Mouse (Mus musculus) intestine, embryonic 16.5 days (tissue): ENCODE results near the gene Pi16. TPM values are rescaled to one million over a fixed set of nuclear protein-coding genes. Genes with fewer than 3 reads are reported as not detected.
A peak's percentile ranks its signal among the peaks of the same experiment; 100 is the strongest.

Source experiments
- ATAC-seq: fragments of 200-750 bp; cut with Nextera tagmentation; 2 replicates; pipeline ENCODE4 v1.8.0; 2017; ENCODE audit warnings: moderate TSS enrichment, moderate library complexity
- H3K27ac ChIP-seq: fragments of 300-500 bp; sonication (generic); 2 replicates; pipeline ENCODE4 v1.5.1; 2014; ENCODE audit warnings: mild to moderate bottlenecking, low read length
- H3K27me3 ChIP-seq: fragments of 300-500 bp; sonication (generic); replicated peaks from 2 replicates; pipeline ENCODE4 v1.6.1; 2014; ENCODE audit warnings: low read length, control low read depth, mixed read lengths; ENCODE audit not compliant: control insufficient read depth, insufficient read depth
- H3K36me3 ChIP-seq: fragments of 300-500 bp; sonication (generic); 2 replicates; pipeline ENCODE4 v1.6.1; 2014; ENCODE audit warnings: low read length, control low read depth; ENCODE audit not compliant: control insufficient read depth, insufficient read depth
- H3K4me1 ChIP-seq: fragments of 300-500 bp; sonication (generic); 2 replicates; pipeline ENCODE4 v1.6.1; 2014; ENCODE audit warnings: low read length, control low read depth, mixed read lengths; ENCODE audit not compliant: control insufficient read depth, insufficient read depth
- H3K4me2 ChIP-seq: fragments of 300-500 bp; sonication (generic); 2 replicates; pipeline ENCODE4 v1.6.1; 2014; ENCODE audit warnings: low read depth, low read length, control low read depth
- H3K4me3 ChIP-seq: fragments of 300-500 bp; sonication (generic); 2 replicates; pipeline ENCODE4 v1.5.1; 2014; ENCODE audit warnings: mild to moderate bottlenecking, low read length
- H3K9ac ChIP-seq: fragments of 300-500 bp; sonication (generic); 2 replicates; pipeline ENCODE4 v1.6.1; 2014; ENCODE audit warnings: low read depth, low read length
- H3K9me3 ChIP-seq: fragments of 300-500 bp; sonication (generic); 2 replicates; pipeline ENCODE4 v1.6.1; 2016; ENCODE audit warnings: low read length, control low read depth; ENCODE audit not compliant: control insufficient read depth
- WGBS: fragments of 180-500 bp; shearing (Covaris S2); extraction: QIAGEN DNeasy Blood & Tissue Kit; methylation state at CpG from one replicate; pipeline ENCODE4 v1.1.7; 2014; 5-methylcytosine and 5-hydroxymethylcytosine counted together
- polyA plus RNA-seq: library from polyadenylated mRNA; unstranded; fragments of >200 nt; fragmentation: Nextera tagmentation; extraction: Ambion mirVana; gene quantifications from 2 replicates; pipeline ENCODE4 v1.2.1, GENCODE M21; 2015

Gene Pi16
- polyA plus RNA-seq, 1 experiment from 2014 or later, result 0.88 TPM

GRCm38 (mm10) chr17:29312082-29312481 is 5.4 kb upstream of the Pi16 start:
- H3K9ac ChIP-seq, result no peak overlapping the region
- no peaks in the 10 kb centered on the region for H3K36me3 ChIP-seq
- H3K4me2 ChIP-seq, result no peak overlapping the region
- 100% methylated on average over 2 of the region's 2 CpGs for WGBS
- H3K4me1 ChIP-seq, result no peaks in the 10 kb centered on the region; the same call in 1 of the 2 replicates
- no peak overlapping the region for H3K27ac ChIP-seq
- ATAC-seq, result no peak
- H3K4me3 ChIP-seq, result no peak overlapping the region
- no peaks in the 10 kb centered on the region for H3K27me3 ChIP-seq
- H3K9me3 ChIP-seq, result no peaks in the 10 kb centered on the region; the same call in 1 of the 2 replicates

GRCm38 (mm10) chr17:29313300-29313699 is 4.2 kb upstream of the Pi16 start:
- H3K4me1 ChIP-seq, result no peaks in the 10 kb centered on the region; the same call in 1 of the 2 replicates
- H3K4me2 ChIP-seq, result no peak overlapping the region
- no peak for ATAC-seq

GRCm38 (mm10) chr17:29315672-29316465 is 1.6 kb upstream of the Pi16 start:
- H3K4me3 ChIP-seq, result no peak overlapping the region
- no peaks in the 10 kb centered on the region; the same call in 1 of the 2 replicates for H3K27me3 ChIP-seq
- H3K27ac ChIP-seq, result no peak overlapping the region
- WGBS, result 49% methylated on average over 9 of the region's 9 CpGs
- no peak overlapping the region for H3K9ac ChIP-seq
- no peak for ATAC-seq
- no peaks in the 10 kb centered on the region for H3K36me3 ChIP-seq
- H3K4me1 ChIP-seq, result peaks cover 4% of the 10 kb centered on the region; the same call in 1 of the 2 replicates
- H3K4me2 ChIP-seq, result no peak overlapping the region
- H3K9me3 ChIP-seq, result no peaks in the 10 kb centered on the region; the same call in 1 of the 2 replicates

More at GRCm38 (mm10) chr17:29313300-29313699, 4.2 kb upstream of the Pi16 start:
- Histone ChIP-seq H3K9me3 (no peaks in the 10 kb centered on the region; the same call in 1 of the 2 replicates), H3K27ac (no peak overlapping the region), H3K9ac (no peak overlapping the region), H3K27me3 (no peaks in the 10 kb centered on the region), H3K36me3 (no peaks in the 10 kb centered on the region), H3K4me3 (no peak overlapping the region)

DNA sequence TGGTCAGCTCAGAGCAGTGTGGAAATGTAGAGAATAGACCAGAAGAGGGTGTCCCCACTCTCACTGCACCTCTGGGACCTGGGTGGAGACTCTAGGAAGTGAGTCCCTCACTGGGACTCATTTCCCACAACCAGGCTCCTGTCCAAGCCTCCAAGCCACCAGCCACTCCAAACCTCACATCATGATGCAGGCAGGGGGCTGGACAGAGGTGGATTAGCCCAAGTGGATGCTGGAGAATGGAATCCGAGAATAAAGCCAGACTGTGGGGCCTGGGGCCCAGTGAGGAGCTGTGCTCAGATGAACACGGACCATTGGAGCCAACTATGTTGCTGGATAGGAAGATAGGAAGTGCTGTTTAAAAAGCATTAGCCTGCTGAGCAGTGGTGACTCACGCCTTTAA is 589 bp upstream of the Pi16 start:
- Histone ChIP-seq H3K4me2 (no peak overlapping the region), H3K9ac (no peak overlapping the region), H3K9me3 (no peaks in the 10 kb centered on the region; the same call in 1 of the 2 replicates), H3K4me3 (no peak overlapping the region), H3K27me3 (peaks cover 7% of the 10 kb centered on the region), H3K27ac (no peak overlapping the region), H3K36me3 (no peaks in the 10 kb centered on the region), H3K4me1 (peaks cover 4% of the 10 kb centered on the region; the same call in 1 of the 2 replicates)
- no peak for ATAC-seq
- WGBS, result 70% methylated on average over 3 of the region's 3 CpGs

- Histone ChIP-seq H3K4me2 (no peak overlapping the region), H3K36me3 (no peaks in the 10 kb centered on the region), H3K4me1 (peaks cover 10% of the 10 kb centered on the region; the same call in 1 of the 2 replicates), H3K27me3 (peaks cover 12% of the 10 kb centered on the region), H3K27ac (no peak overlapping the region), H3K9me3 (no peaks in the 10 kb centered on the region), H3K4me3 (no peak overlapping the region), H3K9ac (peak overlapping the region; percentile 37; the same call in 1 of the 2 replicates)
- WGBS, result 51% methylated on average over 6 of the region's 6 CpGs
- no peak for ATAC-seq
Measured at GRCm38 (mm10) chr17:29318731-29319250, 1.3 kb downstream of the Pi16 start.

GRCm38 (mm10) chr17:29319476-29319875 is 2.0 kb downstream of the Pi16 start:
- Histone ChIP-seq H3K4me2 (no peak overlapping the region), H3K9ac (no peak overlapping the region), H3K27ac (no peak overlapping the region), H3K27me3 (peaks cover 12% of the 10 kb centered on the region), H3K9me3 (no peaks in the 10 kb centered on the region), H3K4me1 (peaks cover 10% of the 10 kb centered on the region; the same call in 1 of the 2 replicates), H3K4me3 (no peak overlapping the region), H3K36me3 (no peaks in the 10 kb centered on the region)
- no peak for ATAC-seq
- WGBS, result 89% methylated on average over 7 of the region's 7 CpGs

DNA sequence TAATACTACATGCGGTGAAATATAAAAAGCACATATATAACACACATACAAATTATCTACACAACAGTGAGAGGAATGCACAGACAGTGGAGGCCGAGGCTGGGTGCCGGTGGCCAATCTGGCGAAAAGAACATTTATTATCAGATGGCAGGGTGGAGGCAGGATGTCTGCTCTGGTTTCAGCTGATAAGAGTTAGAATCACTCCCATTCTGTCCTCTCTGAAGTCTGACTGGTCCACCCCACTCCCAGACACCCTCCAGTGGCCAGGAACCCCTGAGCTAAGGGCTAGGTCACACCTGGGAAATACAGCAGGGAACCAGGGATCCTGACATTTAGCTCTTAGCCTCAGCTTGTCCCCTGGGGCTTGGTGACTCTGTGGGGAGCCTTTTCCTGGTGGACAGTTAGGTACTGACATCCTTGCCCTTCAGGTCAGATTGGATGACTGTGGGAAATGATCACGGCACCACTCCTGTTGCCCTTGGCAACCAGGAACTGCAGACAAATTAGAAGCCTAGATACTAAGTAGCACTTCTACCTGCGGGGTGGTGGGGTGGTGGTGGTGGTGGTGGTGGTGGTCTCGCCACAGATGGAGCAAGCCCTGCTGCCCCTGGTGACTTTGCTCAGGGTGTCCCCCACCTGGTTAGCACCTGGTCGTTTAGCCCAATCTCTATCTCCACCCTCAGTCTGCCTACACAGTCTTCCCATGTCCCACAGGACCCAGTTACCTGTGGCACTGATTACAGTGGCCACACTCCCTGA is 2.6 kb downstream of the Pi16 start:
- H3K9ac ChIP-seq, result no peak overlapping the region
- H3K4me3 ChIP-seq, result no peak overlapping the region
- H3K27ac ChIP-seq, result no peak overlapping the region
- H3K4me1 ChIP-seq, result peaks cover 10% of the 10 kb centered on the region; the same call in 1 of the 2 replicates
- H3K4me2 ChIP-seq, result no peak overlapping the region
- WGBS, result 60% methylated on average over 8 of the region's 8 CpGs
- H3K27me3 ChIP-seq, result peaks cover 12% of the 10 kb centered on the region
- no peaks in the 10 kb centered on the region for H3K36me3 ChIP-seq
- no peak for ATAC-seq
- H3K9me3 ChIP-seq, result no peaks in the 10 kb centered on the region

DNA sequence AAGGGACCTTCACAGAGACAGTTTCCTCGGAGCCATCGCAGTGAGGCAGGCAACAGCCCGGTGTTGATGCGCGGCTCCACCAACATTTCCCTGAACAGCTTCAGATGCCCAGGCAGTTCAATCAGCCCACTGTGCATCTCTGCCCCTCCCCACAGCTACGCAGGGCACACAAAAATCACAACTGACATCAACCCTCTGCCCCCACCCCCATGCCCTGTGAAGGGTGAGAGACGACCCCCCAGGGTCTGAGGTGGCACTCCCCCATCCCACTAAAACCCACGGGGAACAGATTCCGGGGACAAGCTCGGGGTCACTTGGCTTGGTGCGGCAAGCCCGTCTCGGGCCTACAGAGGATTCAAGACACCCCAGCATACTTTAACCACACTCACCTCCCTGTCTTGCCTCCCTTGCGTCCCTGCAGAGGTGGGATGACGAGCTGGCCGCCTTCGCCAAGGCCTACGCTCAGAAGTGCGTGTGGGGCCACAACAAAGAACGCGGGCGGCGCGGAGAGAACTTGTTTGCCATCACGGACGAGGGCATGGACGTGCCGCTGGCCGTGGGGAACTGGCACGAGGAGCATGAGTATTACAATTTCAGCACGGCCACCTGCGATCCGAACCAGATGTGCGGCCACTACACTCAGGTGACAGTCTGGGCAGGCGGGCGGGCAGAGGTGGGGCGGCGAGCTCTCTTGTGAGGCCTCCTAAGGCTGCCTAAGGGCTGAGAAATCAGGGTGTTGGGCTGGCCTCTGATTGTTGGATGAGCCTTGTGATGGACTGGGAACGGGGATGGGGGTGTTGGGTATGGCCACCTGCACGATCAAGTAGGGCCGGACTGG is 4.5 kb downstream of the Pi16 start:
- peak; percentile 68 for ATAC-seq
- peak overlapping the region; percentile 23 for H3K4me3 ChIP-seq
- peak overlapping the region; percentile 49 for H3K4me2 ChIP-seq
- H3K9me3 ChIP-seq, result no peaks in the 10 kb centered on the region
- WGBS, result 33% methylated on average over 41 of the region's 41 CpGs
- H3K27me3 ChIP-seq, result peaks cover 22% of the 10 kb centered on the region
- H3K4me1 ChIP-seq, result peaks cover 15% of the 10 kb centered on the region
- no peak overlapping the region for H3K9ac ChIP-seq
- H3K27ac ChIP-seq, result no peak overlapping the region
- H3K36me3 ChIP-seq, result no peaks in the 10 kb centered on the region
